Mouse (Mus musculus): ENCODE measurements around the gene Ppp3ca.

The Ppp3ca gene

DNA sequence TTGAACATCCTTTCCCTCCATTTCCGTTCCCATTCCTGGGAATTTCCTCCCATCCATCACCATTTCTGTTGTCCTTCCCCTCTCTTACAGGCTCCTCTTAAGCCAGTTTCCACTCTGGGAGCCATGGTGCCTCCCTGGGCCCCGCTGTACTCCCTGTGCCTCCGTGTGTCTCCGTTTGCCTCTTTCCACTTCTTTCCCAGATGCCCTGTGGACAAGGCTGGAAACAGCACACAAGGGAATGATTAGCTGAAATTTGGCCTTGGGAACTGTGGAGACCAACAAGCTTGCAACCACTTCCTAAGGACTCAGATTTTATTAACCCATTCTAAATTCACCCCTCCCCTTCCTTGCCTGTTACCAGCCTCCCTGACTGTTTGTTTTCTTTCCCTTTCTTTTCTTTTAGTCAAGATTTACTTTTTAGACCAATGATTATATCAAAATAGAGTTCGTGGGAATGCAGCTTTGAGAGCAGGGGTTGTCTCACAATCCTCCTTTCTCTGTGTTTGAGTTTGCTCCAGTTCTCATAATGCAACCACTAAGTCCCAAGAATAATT lies 93.9 kb downstream of the Ppp3ca start:
- DNase-seq (ENCODE audit: low spot score in 2 of 2): no peak

DNA sequence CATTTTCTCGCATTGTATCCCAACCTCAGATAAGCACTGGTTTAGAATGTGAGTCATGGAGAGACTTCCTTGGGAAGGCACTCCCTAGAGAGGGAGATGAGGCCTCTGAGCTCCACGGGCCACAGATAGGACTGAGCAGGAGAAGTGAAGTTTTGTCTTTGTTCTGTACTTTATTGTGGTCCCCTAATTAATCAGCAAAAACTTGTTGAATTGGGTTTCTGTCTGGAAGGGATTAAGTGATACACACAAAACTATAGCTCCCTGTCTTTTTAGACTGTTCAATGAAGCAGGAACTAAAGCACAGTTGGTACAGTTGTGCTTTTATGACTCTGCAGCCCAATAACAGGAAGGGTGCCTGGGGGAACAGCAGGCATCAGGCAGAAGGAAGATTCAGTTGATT lies 95.6 kb downstream of the Ppp3ca start:
- DNase-seq (ENCODE audit: low spot score in 2 of 2): no peak

- no peak for DNase-seq (ENCODE audit: low spot score in 2 of 2)
Observed at GRCm38 (mm10) chr3:136768775-136769485, 99.0 kb downstream of the Ppp3ca start.

DNA sequence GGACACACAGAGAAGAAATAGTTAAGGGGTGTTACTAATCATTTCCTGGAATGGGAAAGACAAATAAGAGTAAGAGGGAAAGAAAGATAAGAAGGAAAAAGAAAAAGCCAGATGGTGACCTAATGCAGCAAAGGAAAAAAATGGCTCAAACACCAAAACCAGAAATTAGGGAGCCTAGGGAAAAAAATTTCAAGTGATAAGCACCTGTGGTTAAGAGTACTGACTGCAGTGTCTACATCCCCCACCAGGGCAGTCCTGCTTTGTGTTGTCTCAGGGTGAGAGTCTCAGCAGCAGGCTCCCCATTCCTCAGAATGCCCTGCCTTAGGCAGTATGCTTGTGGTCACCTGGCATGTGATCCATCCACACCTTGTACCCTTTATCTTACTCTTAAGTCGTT lies 99.6 kb downstream of the Ppp3ca start:
- no peak for DNase-seq (ENCODE audit: low spot score in 2 of 2)

DNA sequence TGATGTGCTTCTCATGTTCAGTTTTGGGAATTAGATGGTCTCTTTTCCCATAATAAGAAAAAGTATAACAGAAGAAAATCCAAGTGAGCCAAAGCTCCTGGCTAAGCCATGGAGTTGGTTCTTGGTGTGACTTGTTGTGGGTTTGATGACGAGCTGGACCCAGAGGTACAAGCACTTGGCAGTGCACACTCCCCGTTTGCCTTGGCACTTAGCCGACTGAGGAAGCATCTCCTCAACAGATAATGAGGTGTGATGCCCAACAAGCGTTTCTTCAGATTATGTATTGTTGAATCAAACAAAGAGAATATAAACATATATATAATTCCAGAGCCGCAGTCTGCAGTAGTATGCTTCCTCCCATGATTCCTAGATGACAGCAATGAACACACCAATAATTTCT lies 101.8 kb downstream of the Ppp3ca start:
- no peak for DNase-seq (ENCODE audit: low spot score in 2 of 2)

DNA sequence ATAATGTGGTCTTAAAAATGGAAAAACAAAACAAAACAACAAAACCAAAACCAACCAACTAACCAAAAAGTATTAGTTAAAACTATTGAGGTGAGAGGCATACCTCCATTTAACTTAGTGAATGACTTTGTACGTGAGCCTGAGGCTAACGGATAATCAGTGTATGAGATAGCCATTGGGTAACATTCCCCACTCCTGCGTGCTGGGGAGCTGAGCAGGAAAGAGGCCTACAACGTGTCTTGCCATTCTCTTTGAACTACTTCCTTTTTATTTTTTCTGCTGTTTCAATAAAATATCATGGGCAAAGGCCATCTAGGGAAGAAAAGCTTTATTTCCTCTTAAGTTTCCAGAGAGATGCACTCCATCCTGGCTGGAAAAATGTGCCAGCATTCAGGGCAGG lies 103.3 kb downstream of the Ppp3ca start:
- DNase-seq (ENCODE audit: low spot score in 2 of 2): no peak

DNA sequence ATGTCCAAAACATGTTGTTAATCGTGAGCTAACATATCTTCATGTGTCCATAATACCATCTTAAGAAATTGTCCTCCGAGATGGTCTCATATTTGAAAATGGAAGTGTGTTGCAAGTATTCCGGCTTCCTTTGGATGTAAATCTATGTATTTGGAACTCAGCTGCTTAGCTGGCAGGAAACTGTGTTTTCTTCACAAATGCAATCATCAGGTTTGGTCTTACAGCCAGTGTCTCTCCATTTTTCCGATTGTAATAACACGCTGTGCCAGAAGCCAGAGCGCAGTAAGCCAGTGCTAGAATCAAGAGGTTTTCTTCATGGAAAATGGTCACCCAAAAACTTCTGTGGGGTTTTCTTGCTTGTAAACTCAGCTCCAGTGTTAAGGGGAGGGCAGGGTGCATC lies 104.3 kb downstream of the Ppp3ca start:
- DNase-seq (ENCODE audit: low spot score in 2 of 2): no peak

- no peak for DNase-seq (ENCODE audit: low spot score in 2 of 2)
Observed at GRCm38 (mm10) chr3:136776525-136776924, 106.6 kb downstream of the Ppp3ca start.

DNA sequence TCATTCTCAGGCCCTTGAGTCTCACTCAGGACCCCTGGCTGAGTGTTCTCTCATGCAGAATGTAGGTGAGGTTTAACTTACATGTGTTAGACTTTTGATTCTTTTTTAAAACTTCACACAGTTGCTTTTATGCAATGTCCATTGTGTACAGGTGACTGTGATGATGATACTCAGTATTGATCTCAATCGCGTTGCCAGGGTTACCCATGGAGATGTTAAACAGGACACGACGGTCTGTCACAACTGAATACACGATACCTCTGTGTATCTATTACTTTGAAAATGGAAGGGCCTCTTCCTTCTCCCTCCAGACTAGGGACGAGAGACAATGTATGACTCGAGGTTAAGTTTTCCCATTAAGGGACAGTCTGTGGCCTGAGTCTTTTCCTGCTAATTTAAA lies 107.5 kb downstream of the Ppp3ca start:
- no peak for DNase-seq (ENCODE audit: low spot score in 2 of 2)

GRCm38 (mm10) chr3:136777787-136778216 lies 107.9 kb downstream of the Ppp3ca start:
- no peak for DNase-seq (ENCODE audit: low spot score in 2 of 2)

GRCm38 (mm10) chr3:136780321-136780720 lies 110.4 kb downstream of the Ppp3ca start:
- no peak for DNase-seq (ENCODE audit: low spot score in 2 of 2)

GRCm38 (mm10) chr3:136782058-136782457 lies 112.1 kb downstream of the Ppp3ca start:
- no peak for DNase-seq (ENCODE audit: low spot score in 2 of 2)

- DNase-seq (ENCODE audit: low spot score in 2 of 2): no peak
Observed at GRCm38 (mm10) chr3:136785686-136786085, 115.8 kb downstream of the Ppp3ca start.

DNA sequence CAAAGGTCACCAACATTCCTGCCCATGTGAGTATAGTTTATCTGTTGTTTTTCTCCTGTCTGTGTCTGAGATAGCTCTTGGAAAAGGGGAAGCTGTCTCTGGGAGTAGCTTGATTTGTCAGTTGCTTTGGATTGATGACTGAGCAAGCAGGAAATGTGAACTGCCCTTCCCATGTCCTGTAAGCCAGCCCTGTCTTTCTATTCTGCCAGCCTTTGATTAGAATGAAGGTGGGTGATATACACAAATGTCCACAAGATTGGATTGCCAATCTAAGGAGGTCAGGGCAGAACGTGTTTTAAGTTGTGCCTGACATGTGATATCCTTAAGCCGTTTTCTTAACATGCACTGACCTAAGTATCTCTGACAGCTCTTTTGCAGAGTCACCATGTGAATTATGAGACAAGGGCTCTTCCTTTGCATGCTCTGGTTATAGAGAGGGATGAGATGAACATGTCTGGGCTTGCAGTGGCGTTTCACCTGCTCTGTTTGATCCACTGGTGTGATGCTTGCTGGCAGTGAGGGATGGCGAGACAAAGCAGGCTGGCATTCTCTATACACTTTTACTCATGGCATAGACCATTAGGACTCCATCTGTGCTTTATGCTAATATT lies 120.4 kb downstream of the Ppp3ca start:
- no peak for DNase-seq (ENCODE audit: low spot score in 2 of 2)

DNA sequence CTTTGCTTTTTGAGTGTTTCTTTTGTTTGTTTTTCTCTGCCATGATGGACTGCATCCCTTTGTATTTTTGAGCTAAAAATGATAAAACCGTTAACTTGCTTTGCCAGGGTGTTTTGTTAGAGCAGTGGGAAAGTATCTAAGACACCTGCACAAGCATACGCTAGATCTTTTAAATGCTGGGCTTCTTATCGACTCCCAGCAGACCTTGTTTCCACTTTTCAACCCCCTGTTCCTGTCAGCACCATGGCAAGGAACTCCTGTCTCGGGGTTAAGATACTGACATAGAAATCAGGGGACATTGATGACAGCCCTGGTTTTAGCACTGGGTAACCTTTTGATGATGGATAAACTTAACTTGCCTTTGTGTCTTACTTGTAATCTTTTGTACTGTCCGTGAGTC lies 121.5 kb downstream of the Ppp3ca start:
- no peak for DNase-seq (ENCODE audit: low spot score in 2 of 2)

GRCm38 (mm10) chr3:136791946-136792345 lies 122.0 kb downstream of the Ppp3ca start:
- DNase-seq (ENCODE audit: low spot score in 2 of 2): no peak

- no peak for DNase-seq (ENCODE audit: low spot score in 2 of 2)
Observed at GRCm38 (mm10) chr3:136793411-136793810, 123.5 kb downstream of the Ppp3ca start.

- DNase-seq (ENCODE audit: low spot score in 2 of 2): no peak
Observed at GRCm38 (mm10) chr3:136794426-136795217, 124.7 kb downstream of the Ppp3ca start.

DNA sequence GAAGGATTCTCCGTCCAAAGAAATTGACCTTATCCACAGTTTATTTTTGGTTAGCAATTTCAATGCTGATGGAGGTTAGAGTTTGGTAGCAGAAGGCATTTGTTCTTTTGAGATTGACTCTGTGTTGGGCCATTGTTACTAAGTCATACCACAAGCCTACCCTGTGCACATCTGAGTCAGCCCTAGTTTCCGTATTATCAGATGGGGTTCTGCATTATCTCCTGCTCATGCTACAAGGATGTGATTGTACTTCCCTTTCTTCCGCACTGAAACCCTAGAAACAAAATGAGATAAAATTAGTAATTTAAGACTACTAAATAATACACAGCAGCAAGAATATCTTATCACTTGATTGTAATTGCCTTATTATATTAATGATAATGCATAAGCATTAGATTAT lies 129.0 kb downstream of the Ppp3ca start:
- DNase-seq (ENCODE audit: low spot score in 2 of 2): no peak

DNA sequence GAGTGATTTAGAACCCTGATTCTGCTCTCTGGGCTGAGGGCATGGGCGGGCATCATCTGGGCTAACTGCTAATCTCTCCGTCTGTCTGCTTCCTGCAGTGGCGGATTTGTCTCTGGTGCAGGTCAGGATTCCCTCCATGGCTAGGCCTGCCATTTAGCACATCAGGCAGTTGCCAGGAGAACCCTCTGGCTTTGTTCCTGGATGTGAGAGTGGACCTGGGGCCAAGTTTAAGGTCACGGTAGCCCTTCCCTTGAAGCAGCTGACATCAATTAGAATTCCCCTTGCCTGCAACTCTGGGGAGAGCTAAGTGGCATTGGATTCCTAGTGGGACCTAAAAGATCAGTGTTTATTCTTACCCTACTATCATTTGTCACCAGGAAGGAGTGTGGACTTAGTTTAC lies 132.7 kb downstream of the Ppp3ca start:
- no peak for DNase-seq (ENCODE audit: low spot score in 2 of 2)

- DNase-seq (ENCODE audit: low spot score in 2 of 2): no peak
Observed at GRCm38 (mm10) chr3:136805897-136806296, 136.0 kb downstream of the Ppp3ca start.

- DNase-seq (ENCODE audit: low spot score in 2 of 2): no peak
Observed at GRCm38 (mm10) chr3:136810271-136810670, 140.3 kb downstream of the Ppp3ca start.

- DNase-seq (ENCODE audit: low spot score in 2 of 2): no peak
Observed at GRCm38 (mm10) chr3:136812162-136812561, 142.2 kb downstream of the Ppp3ca start.

Measured in natural killer cell, adult 2 months (primary cell).